Mouse (Mus musculus): ENCODE measurements around the gene Srgap1.
A peak's percentile ranks its signal among the peaks of the same experiment; 100 is the strongest.

Gene Srgap1

GRCm38 (mm10) chr10:121964114-121964513, 83.0 kb downstream of the Srgap1 start:
- no peak for DNase-seq (ENCODE audit: low spot score)

DNA sequence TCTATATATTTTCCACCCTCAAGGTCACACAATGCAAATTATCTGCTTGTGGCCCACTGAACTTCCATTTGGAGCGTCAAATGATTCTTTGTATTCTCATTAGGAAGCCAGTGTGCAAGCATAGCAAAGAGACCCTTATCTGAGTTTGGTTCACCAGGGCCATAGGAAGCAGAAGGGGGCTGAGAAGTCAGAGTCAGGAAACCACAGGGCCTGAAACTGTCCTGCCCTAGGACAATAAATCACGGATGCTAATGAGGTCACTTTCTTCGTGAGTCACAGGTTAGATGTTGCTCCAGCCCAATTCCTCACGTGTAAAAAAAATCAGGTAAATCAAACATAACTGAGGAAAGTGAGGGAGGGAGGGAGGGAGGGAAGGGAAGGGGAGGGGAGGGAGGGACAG, 85.1 kb downstream of the Srgap1 start:
- no peak for DNase-seq (ENCODE audit: low spot score)

- no peak for DNase-seq (ENCODE audit: low spot score)
Observed at GRCm38 (mm10) chr10:121961121-121961893, 85.8 kb downstream of the Srgap1 start.

DNA sequence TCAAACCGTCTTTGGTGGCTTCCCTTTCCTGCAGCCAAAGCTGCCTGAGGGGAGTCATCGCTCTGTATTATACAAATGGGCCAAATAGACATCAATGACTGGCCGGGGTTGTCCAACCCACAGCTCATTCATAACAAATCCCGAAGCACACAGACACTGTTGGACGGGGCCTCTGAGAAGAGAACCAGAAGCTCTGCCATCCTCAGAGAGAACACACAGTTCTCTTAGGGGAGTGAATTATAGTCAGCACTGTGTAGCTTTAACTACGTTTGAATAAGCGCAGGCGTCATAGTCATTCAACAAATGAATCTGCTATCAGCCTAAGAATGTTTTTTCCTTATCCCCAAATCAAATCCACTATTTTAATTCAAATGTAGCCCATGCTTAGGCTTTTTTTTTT, 88.4 kb downstream of the Srgap1 start:
- DNase-seq (ENCODE audit: low spot score) = no peak

- no peak for DNase-seq (ENCODE audit: low spot score)
Observed at GRCm38 (mm10) chr10:121956505-121956904, 90.6 kb downstream of the Srgap1 start.

- no peak for DNase-seq (ENCODE audit: low spot score)
Observed at GRCm38 (mm10) chr10:121955730-121956129, 91.4 kb downstream of the Srgap1 start.

- DNase-seq (ENCODE audit: low spot score) = no peak
Observed at GRCm38 (mm10) chr10:121954877-121955276, 92.2 kb downstream of the Srgap1 start.

GRCm38 (mm10) chr10:121953041-121953440, 94.1 kb downstream of the Srgap1 start:
- DNase-seq (ENCODE audit: low spot score) = no peak

GRCm38 (mm10) chr10:121946173-121946572, 100.9 kb downstream of the Srgap1 start:
- DNase-seq (ENCODE audit: low spot score) = peak; percentile 5

- DNase-seq (ENCODE audit: low spot score) = no peak
Observed at GRCm38 (mm10) chr10:121931909-121932308, 115.2 kb downstream of the Srgap1 start.

DNA sequence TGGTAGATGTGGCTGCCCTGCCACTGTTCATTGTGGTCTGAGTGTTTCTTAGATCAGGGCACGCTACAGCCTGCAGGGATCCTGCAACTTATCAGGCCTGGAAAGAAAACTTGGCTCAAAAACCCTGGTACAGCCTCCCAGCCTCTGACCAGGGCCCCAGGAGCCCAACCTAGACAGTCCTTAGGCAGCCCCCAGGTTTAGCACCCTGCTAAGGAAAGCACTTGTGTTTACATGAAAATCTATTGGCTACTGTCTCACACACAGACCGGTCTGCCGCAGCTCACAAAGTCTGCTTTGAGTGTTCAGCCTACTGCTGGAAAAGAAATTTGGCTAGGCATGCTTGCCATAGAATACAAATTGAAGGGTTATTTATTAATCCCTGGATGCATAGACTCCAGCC, 121.0 kb downstream of the Srgap1 start:
- DNase-seq (ENCODE audit: low spot score) = no peak

GRCm38 (mm10) chr10:121919016-121919415, 128.1 kb downstream of the Srgap1 start:
- DNase-seq (ENCODE audit: low spot score) = no peak

DNA sequence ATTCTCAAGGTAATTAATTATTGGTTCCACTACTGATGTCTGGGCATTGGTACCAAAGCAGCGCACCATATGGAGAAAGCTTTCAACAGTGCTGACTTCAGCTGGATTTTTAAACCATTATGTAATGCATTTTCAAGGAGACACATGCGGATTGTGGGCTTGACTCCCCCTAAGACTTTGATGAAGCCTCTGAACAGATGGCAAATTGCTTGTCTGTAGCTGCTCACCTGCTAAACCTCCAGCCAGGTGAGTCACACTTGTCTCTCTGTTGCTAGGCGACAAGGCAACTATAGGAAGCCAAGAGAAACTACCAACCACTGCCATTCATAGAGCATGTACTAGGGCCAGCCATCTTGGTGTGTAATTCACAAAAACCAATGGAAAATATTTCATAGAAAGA, 128.5 kb downstream of the Srgap1 start:
- no peak for DNase-seq (ENCODE audit: low spot score)

- DNase-seq (ENCODE audit: low spot score) = peak; percentile 31
Observed at GRCm38 (mm10) chr10:121915530-121915929, 131.6 kb downstream of the Srgap1 start.

- DNase-seq (ENCODE audit: low spot score) = peak; percentile 42
Observed at GRCm38 (mm10) chr10:121904137-121904536, 143.0 kb downstream of the Srgap1 start.

- no peak for DNase-seq (ENCODE audit: low spot score)
Observed at GRCm38 (mm10) chr10:121902651-121903050, 144.5 kb downstream of the Srgap1 start.

DNA sequence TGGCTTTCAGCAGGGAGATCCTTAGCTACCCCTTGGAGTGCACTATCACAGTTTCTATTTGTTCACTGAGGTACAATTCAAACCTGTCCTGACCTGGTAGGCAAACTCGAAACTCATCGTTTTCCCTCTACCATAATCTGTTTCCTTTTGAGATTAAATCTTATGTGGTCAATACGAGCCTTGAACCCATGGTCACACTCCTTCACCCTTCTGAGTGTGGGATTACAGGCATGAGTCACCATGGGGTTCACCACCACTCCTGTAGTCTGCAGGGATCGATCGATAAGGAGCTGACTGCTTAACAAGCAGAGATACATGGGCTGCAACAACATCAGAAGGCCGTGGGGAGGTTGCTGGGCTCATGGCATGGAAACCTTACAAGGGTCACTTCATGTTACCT, 146.3 kb downstream of the Srgap1 start:
- DNase-seq (ENCODE audit: low spot score) = no peak

GRCm38 (mm10) chr10:121899706-121900105, 147.4 kb downstream of the Srgap1 start:
- no peak for DNase-seq (ENCODE audit: low spot score)

DNA sequence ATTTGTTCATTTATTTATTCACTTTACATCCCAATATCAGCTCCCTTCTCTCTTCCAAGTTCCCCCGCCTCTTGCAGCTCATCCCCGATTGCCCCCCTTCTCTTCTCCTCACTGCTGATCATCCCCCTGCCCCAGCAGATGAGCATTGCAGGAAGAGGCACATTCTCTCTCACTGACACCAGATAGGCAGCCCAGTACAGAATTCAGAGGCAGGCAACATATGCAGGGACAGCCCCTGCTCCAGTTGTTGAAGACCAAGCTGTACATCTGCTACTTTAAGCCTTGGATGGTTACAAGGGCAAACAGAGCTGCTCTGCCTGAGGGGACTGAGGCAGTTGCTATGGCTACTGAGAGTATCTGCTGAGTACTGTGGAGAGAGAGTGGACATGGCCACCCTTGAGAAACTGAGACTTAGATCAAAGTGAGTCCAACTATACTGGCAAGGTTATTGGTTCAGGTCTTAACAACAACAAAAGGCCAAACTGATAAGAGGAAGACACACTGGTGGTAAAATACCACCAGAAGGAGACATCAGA, 149.2 kb downstream of the Srgap1 start:
- DNase-seq (ENCODE audit: low spot score) = no peak

DNA sequence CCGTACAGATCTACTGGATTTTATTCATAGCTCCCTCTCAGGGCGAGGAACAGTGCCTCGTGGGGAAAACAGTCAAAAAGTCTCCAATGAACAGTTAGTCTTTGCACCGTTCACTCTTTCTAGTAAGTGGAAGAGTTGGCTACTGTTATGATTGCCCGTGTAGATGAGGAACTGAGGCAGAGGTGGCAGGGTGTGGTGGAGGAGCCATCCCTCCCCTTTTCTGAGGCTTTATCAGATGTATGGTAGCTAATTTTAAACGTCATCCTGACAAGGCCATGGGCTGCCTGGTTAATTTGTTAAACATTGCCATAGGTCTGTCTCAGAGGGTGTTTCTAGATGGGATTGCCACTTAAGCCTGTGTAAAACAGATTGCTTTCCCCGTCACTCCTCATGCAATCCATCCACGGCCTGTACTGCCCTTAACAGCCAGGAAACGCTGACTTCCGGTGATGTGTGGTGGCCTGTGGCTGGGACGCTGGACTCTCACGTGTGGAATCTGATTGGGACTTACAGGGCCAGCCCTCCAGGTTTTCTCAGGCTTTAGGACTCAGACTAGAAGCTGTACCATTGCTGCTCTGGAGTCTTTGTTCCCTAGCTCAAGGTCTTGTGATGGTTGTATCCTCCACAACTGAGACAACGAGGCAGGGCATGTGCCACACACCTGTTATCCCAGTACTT, 155.6 kb downstream of the Srgap1 start:
- no peak for DNase-seq (ENCODE audit: low spot score)

- no peak for DNase-seq (ENCODE audit: low spot score)
Observed at GRCm38 (mm10) chr10:121890061-121890460, 157.1 kb downstream of the Srgap1 start.

DNA sequence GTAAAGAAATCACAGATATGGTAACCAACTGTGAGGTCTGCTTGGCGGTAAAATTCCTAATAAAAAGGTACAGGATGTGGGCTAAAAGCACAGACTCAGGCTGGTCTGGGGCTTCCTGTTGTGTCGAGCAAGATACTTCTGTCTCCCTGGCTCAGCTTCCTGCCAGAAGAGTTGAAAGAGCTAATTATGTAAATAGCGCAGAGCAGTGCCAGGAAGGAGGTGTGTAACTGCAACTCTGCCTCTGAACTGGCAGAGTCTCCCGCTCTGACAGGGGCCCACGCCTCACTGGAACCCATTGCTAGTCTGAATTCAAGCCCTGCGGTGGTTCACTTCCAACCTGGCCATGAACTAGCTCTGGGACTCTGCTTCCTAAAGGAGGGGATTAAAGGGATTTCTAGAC, 160.3 kb downstream of the Srgap1 start:
- no peak for DNase-seq (ENCODE audit: low spot score)

GRCm38 (mm10) chr10:121885512-121886218, 161.4 kb downstream of the Srgap1 start:
- no peak for DNase-seq (ENCODE audit: low spot score)

All from urinary bladder, postnatal 14 days (tissue).